Mouse (Mus musculus) A20 (cell line): ENCODE data around the gene Col25a1.

Experiments used
- DNase-seq: peaks from one replicate; pipeline ENCODE4 v3.0.0-alpha.2; 2011; ENCODE audit warnings: low read depth, low spot score

Gene Col25a1

GRCm38 (mm10) chr3:130161323-130161917 is 30.1 kb downstream of the Col25a1 start:
- no peak for DNase-seq

GRCm38 (mm10) chr3:130166875-130167274 is 35.6 kb downstream of the Col25a1 start:
- no peak for DNase-seq

DNA sequence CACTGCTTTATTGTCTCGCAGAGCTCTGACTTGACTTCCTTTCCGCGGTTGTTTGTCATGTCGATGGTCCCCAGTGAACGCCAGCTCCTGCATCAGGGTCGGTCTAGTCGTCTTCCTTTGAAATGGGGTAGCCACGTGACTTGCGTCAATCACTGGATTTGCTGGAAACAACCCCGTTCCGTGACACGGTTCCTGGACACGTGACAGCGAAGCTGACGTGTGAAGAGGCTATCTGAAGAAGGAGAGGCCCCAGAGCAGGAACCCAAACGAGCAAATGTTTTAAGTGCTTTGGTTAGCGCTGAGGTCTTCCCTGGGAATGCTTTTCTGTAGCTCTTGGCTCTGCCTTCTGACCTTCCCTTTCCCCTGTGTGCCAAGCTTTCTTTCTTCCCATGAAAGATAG is 41.5 kb downstream of the Col25a1 start:
- no peak for DNase-seq

DNA sequence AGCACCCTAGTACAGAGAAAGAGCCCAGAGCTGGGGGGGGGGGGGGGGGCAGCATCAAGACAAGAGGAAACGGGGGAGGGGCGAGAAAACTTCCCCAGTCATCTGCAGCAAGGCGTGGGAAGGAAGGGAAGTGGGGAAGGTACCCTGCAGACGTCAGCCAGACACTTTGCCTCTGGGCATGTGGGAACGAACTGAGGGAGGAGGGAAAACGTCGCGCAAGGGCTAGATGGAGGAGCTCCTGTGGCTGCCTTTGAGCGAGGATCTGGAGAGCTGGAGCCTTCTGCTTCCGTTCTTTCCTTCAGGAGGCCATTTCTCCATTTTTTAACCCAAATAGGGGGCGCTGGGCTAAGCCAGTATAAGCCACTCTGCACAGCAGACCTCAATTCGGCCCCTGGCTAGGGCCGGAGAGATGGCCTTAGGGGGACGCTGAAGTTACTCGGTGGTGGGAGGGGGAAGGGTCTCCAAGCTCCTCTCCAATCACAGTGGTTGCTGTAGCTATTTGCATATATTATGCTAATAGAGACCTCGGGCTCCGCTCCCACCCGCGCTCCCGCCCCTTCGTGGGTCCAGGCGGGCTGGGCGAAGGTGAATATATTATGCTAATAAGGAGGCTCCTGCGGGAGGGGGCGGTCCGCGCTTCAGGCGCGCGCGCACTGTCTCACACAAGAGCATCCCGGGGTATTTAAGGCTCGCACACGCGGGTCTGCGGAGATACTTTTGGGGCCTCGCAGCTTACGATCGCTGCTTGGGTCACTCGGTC is 49.1 kb downstream of the Col25a1 start:
- no peak for DNase-seq

DNA sequence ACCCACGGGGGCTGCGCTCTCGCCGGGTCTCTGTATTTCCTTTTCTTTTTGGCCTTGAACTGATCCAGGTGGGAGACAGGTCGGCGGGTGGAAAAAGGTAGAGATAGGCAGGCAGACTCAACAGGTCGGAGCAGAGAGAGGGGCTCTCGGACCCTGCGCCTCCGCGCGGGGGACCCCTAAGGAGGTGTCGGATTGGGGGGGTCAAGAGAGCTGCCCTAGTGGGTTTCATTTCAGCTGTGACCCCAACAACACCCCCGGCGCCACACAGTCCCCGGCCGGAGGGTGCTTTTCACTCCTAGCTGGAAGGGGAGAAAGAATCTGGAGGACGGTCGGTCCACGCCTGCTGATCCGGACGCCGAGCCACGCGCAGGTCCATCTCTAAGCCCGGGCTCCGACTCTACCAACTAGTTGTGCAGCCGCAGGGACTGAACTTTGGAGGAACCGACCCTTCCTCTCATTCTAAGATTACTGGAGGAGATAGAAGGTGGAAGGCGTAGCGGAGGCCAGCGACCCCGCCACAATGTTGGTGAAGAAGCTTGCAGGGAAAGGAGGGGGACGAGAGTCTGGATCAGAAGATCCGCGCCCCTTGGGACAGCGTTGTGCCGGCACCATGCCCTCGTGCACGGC is 49.8 kb downstream of the Col25a1 start:
- DNase-seq = no peak

DNA sequence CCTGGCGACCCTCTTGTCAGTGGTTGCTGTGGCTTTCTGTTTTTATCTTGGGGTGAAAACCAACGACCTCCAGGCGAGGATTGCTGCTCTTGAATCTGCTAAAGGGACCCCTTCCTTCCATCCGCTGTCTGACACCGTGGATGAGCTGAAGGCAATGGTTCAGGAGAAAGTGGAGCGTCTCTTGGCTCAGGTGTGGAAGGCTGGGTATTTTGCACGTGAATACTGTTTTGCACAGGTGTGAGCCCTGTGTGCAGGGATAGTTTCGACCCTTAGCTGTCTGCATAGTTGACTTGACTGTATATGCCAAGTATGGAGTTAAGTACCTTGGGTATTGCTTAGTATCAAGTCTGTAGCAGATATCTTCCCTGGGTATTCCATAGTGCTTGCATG is 50.3 kb downstream of the Col25a1 start:
- DNase-seq = no peak

DNA sequence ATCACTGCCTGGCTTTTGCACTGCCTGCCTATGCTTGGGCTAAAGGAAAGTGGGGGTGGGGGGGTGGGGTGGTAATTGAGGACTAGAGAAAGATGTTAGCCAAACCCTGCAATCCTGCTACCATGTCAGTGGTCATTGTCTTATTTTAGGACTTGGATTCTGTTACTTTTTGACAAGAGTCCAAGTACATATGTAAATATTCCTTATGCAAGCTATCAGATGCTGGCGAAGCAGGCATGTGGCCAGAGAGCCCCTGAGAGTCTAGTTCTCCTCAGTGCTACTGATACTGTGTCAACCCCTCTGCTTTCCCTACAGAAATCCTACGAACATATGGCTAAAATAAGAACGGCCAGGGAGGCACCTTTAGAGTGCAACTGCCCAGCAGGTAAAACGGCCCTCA is 51.1 kb downstream of the Col25a1 start:
- no peak for DNase-seq

DNA sequence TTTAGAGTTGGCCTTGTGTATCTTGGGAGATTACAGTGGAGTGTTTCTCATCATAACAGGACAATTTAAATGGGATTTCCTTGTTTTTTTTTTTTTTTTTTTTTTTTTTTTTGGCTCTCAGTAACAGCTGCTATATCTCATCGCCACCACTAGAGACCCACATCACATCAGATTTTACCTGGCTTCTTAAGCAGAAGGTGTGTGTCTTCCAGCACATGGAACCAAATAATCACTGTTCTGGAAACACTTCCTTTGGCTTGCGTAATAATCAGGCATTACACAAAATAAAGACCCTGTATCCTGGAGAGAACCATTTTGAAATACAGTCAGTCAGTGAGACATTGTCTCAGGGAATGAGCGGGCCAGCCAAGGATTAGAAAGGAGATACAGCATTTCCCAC is 53.8 kb downstream of the Col25a1 start:
- no peak for DNase-seq

GRCm38 (mm10) chr3:130187588-130187987 is 56.3 kb downstream of the Col25a1 start:
- DNase-seq = no peak

DNA sequence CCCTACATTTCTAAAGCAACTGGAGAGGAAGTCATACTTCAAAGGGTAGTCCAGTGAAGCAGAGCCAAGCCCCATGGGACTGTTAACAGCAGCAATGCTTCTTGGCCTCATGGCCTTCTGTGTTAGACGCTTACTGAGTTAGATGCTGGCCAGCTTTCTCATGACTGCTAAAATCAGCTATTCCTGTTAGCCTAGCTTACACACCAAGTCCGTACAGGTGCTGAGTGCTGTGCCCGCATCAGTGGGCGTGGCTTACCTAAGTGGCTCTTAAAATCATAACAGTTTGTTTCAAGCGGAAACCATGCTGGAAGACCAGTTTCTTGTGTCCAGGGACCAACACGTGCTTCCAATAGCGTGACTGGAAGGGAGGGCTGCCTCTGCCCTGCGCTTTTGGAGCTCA is 62.1 kb downstream of the Col25a1 start:
- DNase-seq = no peak

DNA sequence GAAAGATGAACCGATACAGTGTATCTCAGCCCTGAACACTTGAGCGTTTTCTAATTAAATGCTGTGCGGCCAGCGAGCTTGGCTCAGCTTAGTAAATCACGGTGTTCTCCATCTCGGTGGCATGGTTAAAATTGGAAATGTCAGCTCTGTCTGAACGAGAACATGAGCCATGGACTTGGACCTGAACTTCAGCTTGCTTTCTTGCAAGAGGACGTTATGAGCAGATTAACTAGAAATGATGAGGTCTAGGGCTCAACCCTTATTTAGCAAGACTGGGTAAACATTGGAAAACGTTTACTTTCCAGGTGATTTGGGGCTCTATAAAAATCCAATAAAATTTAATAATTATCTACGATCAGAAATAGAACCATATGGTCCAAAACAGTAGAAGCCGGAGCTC is 83.3 kb downstream of the Col25a1 start:
- no peak for DNase-seq

- no peak for DNase-seq
Observed at GRCm38 (mm10) chr3:130216141-130216540, 84.8 kb downstream of the Col25a1 start.

GRCm38 (mm10) chr3:130216646-130217045 is 85.3 kb downstream of the Col25a1 start:
- DNase-seq = no peak

DNA sequence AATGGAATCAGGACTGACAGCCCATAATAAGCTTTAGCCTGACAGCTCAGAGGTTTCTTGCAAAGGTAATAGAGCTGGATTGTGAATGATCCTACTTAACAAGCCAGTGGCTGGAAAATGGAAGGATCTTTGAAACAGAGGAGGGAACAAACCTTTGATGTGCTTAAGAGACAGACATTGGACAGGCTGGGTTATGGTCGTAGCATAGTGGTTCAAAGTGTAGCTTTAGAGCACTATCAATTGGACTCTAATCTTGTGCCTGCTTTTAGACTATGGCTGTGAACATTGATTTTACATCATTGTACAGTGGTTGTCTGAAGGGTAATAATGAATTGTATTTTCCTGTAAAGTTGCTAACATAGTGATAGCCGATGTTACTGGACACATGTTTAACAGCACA is 86.4 kb downstream of the Col25a1 start:
- DNase-seq = no peak

DNA sequence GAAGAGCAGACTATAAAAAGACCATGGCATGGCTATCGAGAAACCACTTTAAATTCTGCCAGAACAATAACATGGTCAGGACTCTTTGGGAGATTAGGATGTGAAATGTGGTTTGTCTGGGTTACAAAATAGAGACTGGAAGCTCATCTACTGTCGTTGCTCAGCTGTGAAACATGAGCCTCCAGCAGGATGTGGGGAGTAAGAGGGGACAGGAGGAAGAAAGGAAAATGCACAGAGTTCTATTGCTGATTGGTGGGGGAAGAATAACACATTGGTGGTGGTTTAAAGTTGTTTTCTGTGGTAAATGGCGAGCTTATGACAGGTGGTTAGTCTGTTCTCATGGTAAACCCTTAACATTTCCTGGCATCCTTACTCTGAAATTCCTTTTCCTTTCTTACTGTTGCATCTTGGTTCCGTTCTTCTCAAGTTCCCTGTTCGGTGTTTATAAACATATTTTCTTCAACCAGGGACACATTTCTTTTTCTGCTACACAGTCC is 87.0 kb downstream of the Col25a1 start:
- DNase-seq = no peak

- no peak for DNase-seq
Observed at GRCm38 (mm10) chr3:130220811-130221210, 89.5 kb downstream of the Col25a1 start.

- no peak for DNase-seq
Observed at GRCm38 (mm10) chr3:130228186-130228585, 96.9 kb downstream of the Col25a1 start.

DNA sequence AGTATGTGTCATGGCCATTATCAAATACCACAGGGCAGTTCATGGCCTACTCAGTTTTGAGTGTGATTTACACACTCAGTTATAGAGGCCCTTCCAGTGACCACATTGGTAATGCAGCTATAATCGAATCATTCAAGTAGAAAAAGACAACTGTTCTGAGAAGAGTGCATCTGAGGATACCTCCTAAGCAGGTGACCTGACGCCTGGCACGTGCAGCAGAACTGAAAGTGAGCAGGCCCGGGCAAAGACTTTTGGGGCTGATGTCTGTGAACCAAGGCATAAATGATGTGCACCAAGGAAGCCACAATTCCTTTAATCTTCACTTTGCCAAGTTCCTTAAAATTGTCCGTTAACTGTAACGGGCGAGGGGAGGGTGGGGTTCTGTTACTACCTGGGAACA is 101.6 kb downstream of the Col25a1 start:
- no peak for DNase-seq

- no peak for DNase-seq
Observed at GRCm38 (mm10) chr3:130235233-130235632, 103.9 kb downstream of the Col25a1 start.

DNA sequence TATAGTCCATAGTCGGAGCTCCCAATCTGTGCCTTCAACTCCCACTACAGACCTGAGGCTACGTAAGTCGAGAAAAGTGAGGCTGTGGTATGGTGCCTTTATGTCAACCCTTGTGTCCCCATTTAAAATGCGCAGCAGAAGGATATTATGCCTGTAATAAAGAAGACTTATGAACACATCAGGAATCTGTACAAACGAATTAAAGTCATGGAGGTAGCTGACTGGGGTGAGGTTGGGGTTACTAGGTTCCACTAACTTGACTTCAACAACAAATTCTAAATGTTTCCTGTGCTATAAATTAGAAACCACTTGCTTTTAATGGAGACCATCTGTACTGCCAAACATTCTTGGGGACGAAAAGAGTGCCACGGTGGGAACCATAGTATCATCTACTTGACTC is 104.8 kb downstream of the Col25a1 start:
- DNase-seq = no peak

- no peak for DNase-seq
Observed at GRCm38 (mm10) chr3:130237852-130238251, 106.6 kb downstream of the Col25a1 start.

- no peak for DNase-seq
Observed at GRCm38 (mm10) chr3:130241924-130242323, 110.6 kb downstream of the Col25a1 start.
